Mouse (Mus musculus) bone marrow, adult 2 months (tissue): Measurements from ENCODE around the gene Endov.

ENCODE experiments used
- CTCF ChIP-seq: fragments of 200-500 bp; IDR thresholded peaks from 2 replicates; pipeline ENCODE4 v1.5.1; 2011; ENCODE audit warnings: low read length, control low read depth; ENCODE audit not compliant: control insufficient read depth, insufficient read depth
- POLR2A ChIP-seq: fragments of 200-500 bp; IDR thresholded peaks from 2 replicates; pipeline ENCODE4 v1.6.1; 2011; ENCODE audit warnings: low read depth, mild to moderate bottlenecking, control low read depth, low read length, borderline replicate concordance; ENCODE audit not compliant: control insufficient read depth

GRCm38 (mm10) chr11:119539944-119540343 is 48.8 kb downstream of the Endov start:
- TF ChIP-seq POLR2A (no peak), CTCF (no peak)
